Mouse (Mus musculus) G1E (cell line): ENCODE results near the gene Asb4. TPM values are rescaled to one million over a fixed set of nuclear protein-coding genes. Genes with fewer than 3 reads are reported as not detected.

Experiments used
- ATAC-seq: 2 replicates; pipeline ENCODE4 v1.8.0; 2016; ENCODE audit warnings: mild to moderate bottlenecking; ENCODE audit not compliant: insufficient number of reproducible peaks, poor library complexity, low FRiP score, severe bottlenecking; ENCODE audit errors: extremely low read depth
- DNase-seq: peaks from one replicate; pipeline ENCODE4 v3.0.0; 2012; ENCODE audit warnings: low spot score
- H3K27me3 ChIP-seq: 2 replicates; pipeline ENCODE4 v1.6.1; 2012; ENCODE audit warnings: mild to moderate bottlenecking, low read length, inconsistent platforms; ENCODE audit not compliant: insufficient read depth
- H3K36me3 ChIP-seq: replicated peaks from 2 replicates; pipeline ENCODE3; 2012; ENCODE audit warnings: mild to moderate bottlenecking, inconsistent platforms
- H3K4me1 ChIP-seq: 2 replicates; pipeline ENCODE4 v1.6.1; 2012; ENCODE audit warnings: low read depth, low read length, inconsistent platforms, mixed read lengths; ENCODE audit not compliant: insufficient read depth
- H3K4me3 ChIP-seq: 2 replicates; pipeline ENCODE4 v1.5.1; 2012; ENCODE audit warnings: low read depth, mild to moderate bottlenecking, inconsistent platforms, low read length, moderate library complexity, mixed read lengths
- H3K9me3 ChIP-seq: replicated peaks from 2 replicates; pipeline ENCODE4 v1.6.1; 2012; ENCODE audit warnings: inconsistent platforms
- CTCF ChIP-seq: IDR thresholded peaks from 2 replicates; pipeline ENCODE4 v1.5.1; 2012; ENCODE audit warnings: low read depth, low read length, inconsistent platforms, mixed read lengths
- GATA1 ChIP-seq: IDR thresholded peaks from 2 replicates; pipeline ENCODE4 v1.6.1; 2012; ENCODE audit warnings: borderline replicate concordance, low read length, inconsistent platforms, mixed read lengths
- GATA2 ChIP-seq: IDR thresholded peaks from 2 replicates; pipeline ENCODE4 v1.6.1; 2012; ENCODE audit warnings: low read depth, low read length, inconsistent platforms, borderline replicate concordance
- POLR2AphosphoS5 ChIP-seq: IDR thresholded peaks from 2 replicates; pipeline ENCODE4 v1.6.1; 2012; ENCODE audit warnings: low read depth, low read length, inconsistent platforms; ENCODE audit not compliant: insufficient replicate concordance
- TAL1 ChIP-seq: conservative IDR thresholded peaks from 2 replicates; pipeline ENCODE4 v1.6.1; 2012; ENCODE audit warnings: low read depth, low read length, inconsistent platforms, mixed read lengths
- polyA plus RNA-seq: library from polyadenylated mRNA; stranded (reverse); fragments of >175 nt; gene quantifications from 2 replicates; pipeline ENCODE4 v1.2.3, GENCODE M21; 2012
- total RNA-seq, 2 experiments: library from RNA; stranded (forward) in 1 of 2; stranded (reverse) in 1 of 2; fragments of 200-1000 nt in 1 of 2; fragments of >200 nt in 1 of 2; fragmentation: Nextera tagmentation in 1 of 2; gene quantifications; 2 replicates each; pipeline ENCODE4 v1.2.3; 2014 to 2017

Asb4 gene
- total and polyA plus RNA-seq, 3 experiments: 0.02 TPM; not detected in 2

DNA sequence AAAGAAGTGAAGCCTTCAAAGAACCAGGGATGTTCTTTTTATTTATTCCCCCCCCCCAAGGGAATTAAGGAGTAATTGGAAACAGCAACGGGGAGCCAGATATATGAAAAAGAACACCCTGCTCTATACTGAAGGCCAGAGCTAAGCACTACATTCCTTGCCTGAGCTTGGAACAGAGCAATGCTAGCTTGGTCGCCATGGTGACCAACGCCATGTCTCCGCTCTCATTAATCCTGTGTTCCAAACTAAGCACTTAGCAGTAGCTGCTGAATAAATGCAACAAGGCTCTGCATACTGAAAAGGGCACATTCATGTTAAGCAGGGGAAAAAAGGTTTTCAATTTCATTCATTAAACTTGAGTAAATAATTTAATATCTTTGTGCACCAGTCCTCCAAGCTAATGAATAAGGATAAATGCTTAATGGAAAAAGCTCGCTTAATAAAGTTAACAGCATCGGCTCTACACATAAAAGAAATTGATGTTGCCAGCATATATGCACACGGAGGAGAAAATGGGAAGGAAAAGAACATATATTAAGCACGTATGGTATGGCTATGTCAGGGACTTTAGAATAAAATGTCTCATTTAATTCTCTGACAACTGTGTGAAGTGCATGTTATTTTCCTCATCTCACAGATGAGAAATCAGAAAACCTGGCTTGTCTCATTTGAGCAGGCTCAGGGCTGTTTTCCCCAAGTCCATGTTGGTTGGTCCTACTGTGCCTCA lies 25.4 kb downstream of the Asb4 start:
- DNase-seq (no peak), ATAC-seq (no peak)
- H3K27me3 ChIP-seq: peaks cover 10% of the 10 kb centered on the region
- no peaks in the 10 kb centered on the region for H3K9me3 ChIP-seq
- H3K36me3 ChIP-seq: no peaks in the 10 kb centered on the region
- H3K4me3 ChIP-seq: no peak overlapping the region
- no peaks in the 10 kb centered on the region for H3K4me1 ChIP-seq
- no peak for TF ChIP-seq GATA2
- TF ChIP-seq CTCF: no peak
- TF ChIP-seq GATA1: no peak
- no peak for TF ChIP-seq TAL1
- no peak for TF ChIP-seq POLR2AphosphoS5

GRCm38 (mm10) chr6:5409676-5410075 lies 26.5 kb downstream of the Asb4 start:
- no peaks in the 10 kb centered on the region for H3K4me1 ChIP-seq
- H3K36me3 ChIP-seq: no peaks in the 10 kb centered on the region
- H3K4me3 ChIP-seq: no peak overlapping the region
- H3K27me3 ChIP-seq: peaks cover 7% of the 10 kb centered on the region
- no peak for ATAC-seq
- H3K9me3 ChIP-seq: no peaks in the 10 kb centered on the region
- no peak for DNase-seq
- TF ChIP-seq GATA2 (no peak), CTCF (no peak), GATA1 (no peak), TAL1 (no peak), POLR2AphosphoS5 (no peak)

GRCm38 (mm10) chr6:5410697-5411391 lies 27.7 kb downstream of the Asb4 start:
- DNase-seq (peak; percentile 16), ATAC-seq (no peak)
- Histone ChIP-seq H3K27me3 (peaks cover 7% of the 10 kb centered on the region), H3K4me1 (no peaks in the 10 kb centered on the region), H3K36me3 (no peaks in the 10 kb centered on the region), H3K4me3 (no peak overlapping the region), H3K9me3 (no peaks in the 10 kb centered on the region)
- peak; percentile 78 for TF ChIP-seq CTCF
- no peak for TF ChIP-seq GATA1

- TF ChIP-seq GATA1 (no peak), GATA2 (no peak), CTCF (no peak), POLR2AphosphoS5 (no peak), TAL1 (no peak)
- Histone ChIP-seq H3K4me3 (no peak overlapping the region), H3K4me1 (no peaks in the 10 kb centered on the region), H3K36me3 (no peaks in the 10 kb centered on the region), H3K9me3 (no peaks in the 10 kb centered on the region), H3K27me3 (peaks cover 14% of the 10 kb centered on the region)
- ATAC-seq (no peak), DNase-seq (no peak)
Measured at GRCm38 (mm10) chr6:5413282-5413681, 30.1 kb downstream of the Asb4 start.

DNA sequence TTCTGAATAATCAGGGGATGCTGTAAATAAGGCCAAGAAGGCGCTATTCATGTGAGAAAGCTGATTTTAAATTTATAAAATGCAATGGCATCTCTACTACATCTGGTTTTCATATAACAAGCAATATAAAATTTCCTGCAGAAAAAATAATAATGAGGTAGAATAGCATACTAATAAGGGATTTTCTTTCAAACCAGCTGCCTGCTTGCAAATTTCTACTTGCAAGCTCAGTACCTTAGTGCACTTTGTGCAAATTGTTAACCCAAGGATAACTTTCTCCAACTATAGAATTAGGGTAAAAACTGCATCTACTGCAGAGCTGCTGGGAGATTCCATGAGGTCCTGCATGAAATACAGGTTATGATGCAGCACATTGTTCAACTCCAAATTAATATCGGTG lies 38.3 kb downstream of the Asb4 start:
- H3K27me3 ChIP-seq: peaks cover 15% of the 10 kb centered on the region
- TF ChIP-seq POLR2AphosphoS5 (no peak), TAL1 (no peak), GATA1 (no peak), GATA2 (no peak), CTCF (no peak)
- no peaks in the 10 kb centered on the region for H3K36me3 ChIP-seq
- no peaks in the 10 kb centered on the region for H3K4me1 ChIP-seq
- H3K4me3 ChIP-seq: no peak overlapping the region
- H3K9me3 ChIP-seq: no peaks in the 10 kb centered on the region
- DNase-seq (no peak), ATAC-seq (no peak)

- no peak for ATAC-seq
- no peak for DNase-seq
- Histone ChIP-seq H3K36me3 (no peaks in the 10 kb centered on the region), H3K4me3 (no peak overlapping the region), H3K9me3 (no peaks in the 10 kb centered on the region), H3K4me1 (no peaks in the 10 kb centered on the region), H3K27me3 (peaks cover 12% of the 10 kb centered on the region)
- no peak for TF ChIP-seq GATA2
Measured at GRCm38 (mm10) chr6:5422386-5422785, 39.2 kb downstream of the Asb4 start.

DNA sequence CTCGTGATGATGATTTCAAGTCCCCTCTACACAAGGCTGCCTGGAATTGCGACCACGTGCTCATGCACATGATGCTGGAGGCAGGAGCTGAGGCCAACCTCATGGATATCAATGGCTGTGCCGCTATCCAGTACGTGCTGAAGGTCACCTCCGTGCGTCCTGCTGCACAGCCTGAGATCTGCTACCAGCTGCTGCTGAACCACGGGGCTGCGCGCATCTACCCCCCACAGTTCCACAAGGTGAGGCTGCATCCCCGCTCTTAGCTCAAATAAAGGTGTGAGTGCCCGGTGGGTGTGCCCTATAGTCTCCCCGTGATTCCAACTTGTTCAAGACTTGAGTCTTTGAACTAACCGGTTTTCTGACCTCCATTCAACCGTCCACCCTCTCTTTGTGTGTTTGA lies 40.4 kb downstream of the Asb4 start:
- H3K9me3 ChIP-seq: no peaks in the 10 kb centered on the region
- no peaks in the 10 kb centered on the region for H3K4me1 ChIP-seq
- no peaks in the 10 kb centered on the region for H3K36me3 ChIP-seq
- peaks cover 8% of the 10 kb centered on the region for H3K27me3 ChIP-seq
- DNase-seq (no peak), ATAC-seq (no peak)
- TF ChIP-seq GATA1 (no peak), GATA2 (no peak), TAL1 (no peak), CTCF (no peak), POLR2AphosphoS5 (no peak)
- no peak overlapping the region for H3K4me3 ChIP-seq
